Mouse (Mus musculus): ENCODE data around the gene Etv4. TPM values are rescaled to one million over a fixed set of nuclear protein-coding genes. Genes with fewer than 3 reads are reported as not detected.

Etv4 gene
- polyA plus RNA-seq, 1 experiment = 3.6 TPM

DNA sequence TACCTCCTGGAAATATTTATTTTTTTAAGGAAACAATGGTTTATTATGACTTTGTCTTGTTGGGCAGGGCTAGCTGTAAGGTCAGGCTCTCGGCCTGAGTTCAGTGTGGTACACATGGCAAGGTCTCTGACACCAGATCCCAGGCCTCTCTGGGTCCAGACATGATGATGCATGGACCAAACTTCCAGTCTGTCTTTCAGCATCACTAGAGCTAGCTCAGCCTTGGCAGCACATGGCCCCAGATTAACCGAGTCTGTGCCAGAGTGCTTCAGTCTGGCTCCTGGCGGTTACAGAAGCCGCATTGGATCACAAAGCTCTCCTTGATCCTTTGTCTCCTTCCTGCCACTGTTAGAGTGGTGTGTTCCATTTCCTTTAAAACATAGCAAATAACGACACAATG is 17.8 kb downstream of the Etv4 start:
- TF ChIP-seq GATA1 (IDR thresholded peaks at IDR 0.05; ENCODE audit: low read length) = no peak

DNA sequence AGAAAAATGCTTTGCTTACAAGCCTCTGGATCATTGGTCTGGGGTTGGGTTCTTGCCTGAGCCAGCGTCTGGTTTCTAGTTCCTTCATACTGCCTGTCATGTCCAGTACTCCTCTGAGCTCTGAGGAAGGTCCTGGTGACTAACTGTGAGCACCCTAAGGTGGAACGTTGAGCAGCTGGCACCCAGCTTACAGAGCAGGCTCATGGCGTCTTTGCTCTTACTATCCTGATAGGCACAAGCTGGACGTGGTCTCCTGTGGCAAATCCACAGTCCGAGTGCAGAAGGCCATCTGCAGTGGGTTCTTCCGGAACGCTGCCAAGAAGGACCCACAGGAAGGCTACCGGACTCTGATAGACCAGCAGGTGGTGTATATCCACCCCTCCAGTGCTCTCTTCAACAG is 20.6 kb downstream of the Etv4 start:
- no peak for TF ChIP-seq GATA1 (IDR thresholded peaks at IDR 0.05; ENCODE audit: low read length)

DNA sequence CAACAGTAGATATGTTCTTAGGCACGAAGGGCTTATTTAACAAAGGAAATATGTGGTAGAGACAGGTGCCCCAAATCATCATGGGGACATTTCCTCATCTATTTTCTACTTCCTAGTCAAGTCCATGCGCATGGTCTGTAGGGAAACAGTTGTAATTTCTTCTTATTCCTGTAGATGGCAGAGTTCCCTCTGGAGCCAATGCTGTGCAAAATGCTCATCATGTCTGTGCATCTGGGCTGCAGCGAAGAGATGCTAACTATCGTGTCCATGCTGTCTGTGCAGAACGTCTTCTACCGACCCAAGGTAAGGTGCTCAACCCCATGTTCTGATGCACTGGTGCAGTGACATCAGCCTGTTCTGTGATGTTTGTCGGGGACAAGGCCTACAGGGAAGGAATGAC is 21.4 kb downstream of the Etv4 start:
- no peak for TF ChIP-seq GATA1 (IDR thresholded peaks at IDR 0.05; ENCODE audit: low read length)

DNA sequence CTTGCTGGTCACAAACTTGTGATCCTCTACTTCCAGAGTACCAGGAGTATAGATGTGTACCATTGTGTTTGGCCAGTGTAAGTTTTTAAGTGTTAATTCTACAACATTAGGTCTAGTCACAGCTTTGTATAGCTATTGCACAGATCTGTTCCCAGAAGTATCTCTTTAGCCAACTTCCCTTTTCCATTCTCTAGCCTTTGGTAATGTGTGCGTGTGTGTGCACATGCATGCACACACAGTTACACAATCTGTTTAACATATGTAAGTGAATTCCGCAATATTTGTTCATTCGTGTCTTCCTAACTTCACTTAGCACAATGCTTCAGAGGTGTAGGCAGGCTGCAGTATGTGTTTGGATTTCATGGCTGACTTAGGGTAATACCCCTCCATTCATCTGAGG is 25.6 kb downstream of the Etv4 start:
- no peak for TF ChIP-seq GATA1 (IDR thresholded peaks at IDR 0.05; ENCODE audit: low read length)

DNA sequence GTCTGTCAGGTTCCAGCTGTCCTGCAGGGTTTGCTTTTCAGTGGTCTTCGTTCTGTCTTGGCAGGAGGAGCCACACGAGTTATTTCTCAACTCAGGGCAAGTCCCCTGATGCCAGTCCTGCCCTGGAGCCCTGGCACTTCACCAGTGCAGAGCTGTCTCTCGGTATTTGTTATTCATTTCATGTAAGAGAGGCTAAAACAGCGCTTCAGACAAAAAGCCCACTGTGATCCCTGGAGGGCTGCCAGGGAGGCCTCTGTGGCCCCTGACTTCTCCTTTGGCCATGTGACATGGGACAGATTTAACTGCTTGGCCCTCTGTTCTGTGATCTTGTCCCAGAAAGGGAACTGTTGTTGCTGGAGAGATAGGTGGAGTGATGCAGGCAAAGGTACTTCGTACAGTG is 26.7 kb downstream of the Etv4 start:
- TF ChIP-seq GATA1 (IDR thresholded peaks at IDR 0.05; ENCODE audit: low read length) = no peak

GRCm38 (mm10) chr11:101757366-101757765 is 27.8 kb downstream of the Etv4 start:
- no peak for TF ChIP-seq GATA1 (IDR thresholded peaks at IDR 0.05; ENCODE audit: low read length)

GRCm38 (mm10) chr11:101756616-101757015 is 28.6 kb downstream of the Etv4 start:
- no peak for TF ChIP-seq GATA1 (IDR thresholded peaks at IDR 0.05; ENCODE audit: low read length)

DNA sequence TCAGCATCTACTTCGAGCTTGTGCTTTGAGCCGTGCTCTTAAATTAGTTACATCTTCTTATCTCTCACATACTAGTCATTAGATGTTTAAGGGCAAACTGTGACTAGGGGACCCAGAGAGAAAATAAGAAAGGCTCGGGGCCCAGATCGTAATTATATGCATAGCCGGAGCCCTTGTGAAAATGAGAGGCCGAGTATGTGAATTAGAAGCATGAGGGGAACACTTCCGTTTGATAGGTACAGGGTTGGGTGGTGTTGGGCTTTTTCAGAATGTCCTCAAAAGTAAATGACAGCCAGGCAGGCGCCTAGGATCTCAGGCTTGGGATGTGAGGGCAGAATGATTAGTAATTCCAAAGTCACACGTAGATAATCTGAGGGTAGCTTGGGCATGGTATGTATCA is 51.6 kb downstream of the Etv4 start:
- no peak for TF ChIP-seq GATA1 (IDR thresholded peaks at IDR 0.05; ENCODE audit: low read length)

DNA sequence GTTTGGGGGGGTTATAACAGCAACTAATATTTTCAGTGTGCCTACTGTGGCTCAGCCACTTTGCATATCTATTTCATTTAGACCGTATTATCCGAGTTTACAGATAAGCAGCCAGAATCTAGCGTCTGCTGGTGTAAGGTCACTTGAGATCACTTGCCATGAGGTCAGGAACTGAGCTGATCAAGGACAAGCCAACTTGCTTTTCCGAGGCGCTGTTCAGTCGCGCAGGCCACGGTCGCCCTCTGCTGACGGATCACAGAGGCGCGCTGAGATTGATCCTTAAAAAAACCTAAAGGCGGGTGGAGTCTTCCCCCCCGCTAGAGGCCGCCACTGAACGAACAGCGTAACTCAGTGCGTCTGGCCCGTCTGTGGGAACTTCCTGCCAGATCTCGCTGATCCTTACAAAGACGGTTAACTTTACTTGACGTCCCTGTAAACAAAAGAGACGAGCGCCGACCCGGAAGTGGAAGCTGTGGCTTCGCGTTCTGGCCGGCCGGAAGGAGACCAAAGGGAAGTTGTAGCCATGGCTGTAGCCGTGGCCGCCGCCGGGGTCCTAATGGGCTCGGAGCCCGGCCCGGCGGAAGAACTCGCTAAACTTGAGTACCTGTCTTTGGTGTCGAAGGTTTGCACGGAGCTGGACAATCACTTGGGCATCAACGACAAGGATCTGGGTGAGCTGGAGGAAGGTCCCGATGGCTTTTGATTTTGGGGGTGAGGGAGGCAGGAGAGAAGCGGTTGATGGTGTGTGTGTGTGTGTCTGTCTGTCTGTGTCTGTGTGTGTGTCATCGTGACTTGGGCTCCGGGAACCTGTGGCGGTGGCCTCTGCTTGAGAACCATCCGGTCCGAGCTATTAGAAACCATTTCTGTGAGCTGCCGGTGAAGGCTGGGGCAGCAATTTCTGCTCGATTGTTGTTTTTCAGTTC is 52.4 kb downstream of the Etv4 start, which contains the start of gene Dhx8:
Dhx8 (plus strand) TSS at position 402 of the 923 bp plus-strand sequence.
- TF ChIP-seq GATA1 (IDR thresholded peaks at IDR 0.05; ENCODE audit: low read length) = no peak

DNA sequence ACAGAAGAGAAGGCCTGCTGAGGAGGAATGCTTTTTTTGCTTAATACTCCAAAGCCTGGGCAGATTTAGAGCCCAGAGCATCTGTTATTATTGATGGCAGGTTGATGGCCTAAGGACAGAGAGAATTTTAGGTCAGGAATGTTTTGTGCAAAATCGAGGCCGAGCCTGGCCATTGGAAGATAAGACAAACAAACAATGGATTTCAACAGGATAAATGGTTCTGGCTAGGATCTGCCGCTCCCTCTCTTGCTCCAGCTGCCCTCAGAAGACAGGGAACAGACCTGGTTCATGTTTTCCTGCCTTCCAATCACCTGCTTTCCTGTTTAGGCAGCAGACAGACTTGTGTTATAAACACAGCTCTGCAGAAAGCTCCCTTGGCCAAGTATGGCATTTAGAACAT is 55.9 kb downstream of the Etv4 start:
- TF ChIP-seq GATA1 (IDR thresholded peaks at IDR 0.05; ENCODE audit: low read length) = no peak

DNA sequence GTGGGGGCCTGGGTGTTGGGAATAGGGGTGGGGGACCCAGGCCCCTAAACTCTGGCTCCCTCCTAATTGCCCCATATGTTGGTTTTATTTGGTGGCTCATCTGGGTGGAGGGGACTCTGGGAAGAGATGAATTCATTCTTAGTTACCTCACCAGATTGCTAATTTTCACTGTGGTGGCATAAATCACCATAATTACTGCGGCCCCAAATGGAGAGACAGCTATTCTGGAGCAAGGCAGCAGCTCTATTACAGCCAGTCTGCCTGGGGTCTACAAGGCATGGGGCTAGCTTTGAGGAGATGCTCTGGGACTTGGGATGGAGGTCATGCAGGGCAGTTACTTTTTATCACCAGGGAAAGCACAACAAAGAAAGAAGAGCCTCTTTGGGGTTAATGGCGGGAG is 58.4 kb downstream of the Etv4 start:
- no peak for TF ChIP-seq GATA1 (IDR thresholded peaks at IDR 0.05; ENCODE audit: low read length)

- no peak for TF ChIP-seq GATA1 (IDR thresholded peaks at IDR 0.05; ENCODE audit: low read length)
These were observed 60.1 kb downstream of the Etv4 start for GRCm38 (mm10) chr11:101725043-101725442.

GRCm38 (mm10) chr11:101719986-101720520 is 65.1 kb downstream of the Etv4 start:
- TF ChIP-seq GATA1 (IDR thresholded peaks at IDR 0.05; ENCODE audit: low read length) = no peak

Other genes starting within 250 kb of the Etv4 start
- 3.8 and 27.2 TPM in 2 replicates for gene Brca1, start 233.4 kb downstream of the Etv4 start, polyA plus RNA-seq (2012)
- gene Nbr1, start 233.2 kb downstream of the Etv4 start, polyA plus RNA-seq (2012) = 86.3 and 105 TPM in 2 replicates
- gene Tmem106a, start 203.1 kb downstream of the Etv4 start, polyA plus RNA-seq (2012) = 0.46 and 0.69 TPM in 2 replicates
- gene Gm11634, start 186.1 kb downstream of the Etv4 start, polyA plus RNA-seq (2012) = not detected in 2 replicates
- gene Rdm1, start 158.2 kb downstream of the Etv4 start, polyA plus RNA-seq (2012) = 1.7 and 1.9 TPM in 2 replicates
- gene Arl4d, start 119.8 kb downstream of the Etv4 start, polyA plus RNA-seq (2012) = 1.3 TPM in 2 replicates
- gene Dhx8, start 52.5 kb downstream of the Etv4 start, polyA plus RNA-seq (2012) = 13.6 and 15.9 TPM in 2 replicates
- not detected in 2 replicates for gene Meox1, start 109.0 kb upstream of the Etv4 start, polyA plus RNA-seq (2012)
- gene Sost, start 181.6 kb upstream of the Etv4 start, polyA plus RNA-seq (2012) = not detected in 2 replicates
- not detected in 2 replicates for gene Cfap97d1, start 198.9 kb upstream of the Etv4 start, polyA plus RNA-seq (2012)
- not detected in 2 replicates for gene Dusp3, start 201.6 kb upstream of the Etv4 start, polyA plus RNA-seq (2012)
- gene Mpp3, start 243.1 kb upstream of the Etv4 start, polyA plus RNA-seq (2012) = not detected in 2 replicates

Measured in G1E-ER4 (cell line).